Mouse (Mus musculus): Measurements from ENCODE around the gene Rbm42. TPM values are rescaled to one million over a fixed set of nuclear protein-coding genes. Genes with fewer than 3 reads are reported as not detected.

Rbm42 gene
- total and polyA plus RNA-seq, 3 experiments: 29.1 to 51.3 (median 47.7) TPM

- WGBS: 42% methylated on average over 7 of the region's 7 CpGs
- no peaks in the 10 kb centered on the region for H3K27me3 ChIP-seq (ENCODE audit: control insufficient read depth, insufficient read depth, low read length)
- DNase-seq: peak; percentile 49 to 71
- H3K27ac ChIP-seq: peak overlapping the region; percentile 56
- no peak for TF ChIP-seq CTCF (IDR thresholded peaks at IDR 0.05)
- TF ChIP-seq POLR2A (IDR thresholded peaks at IDR 0.05; ENCODE audit: insufficient read depth, low read depth, low read length): no peak
- no peak for TF ChIP-seq EP300 (IDR thresholded peaks at IDR 0.05; ENCODE audit: insufficient read depth, low read depth, low read length)
- no peak overlapping the region for H3K4me3 ChIP-seq
- H3K36me3 ChIP-seq (ENCODE audit: control insufficient read depth, insufficient read depth, low read length): no peaks in the 10 kb centered on the region
- intact Hi-C loops (cut with DNase I): no loop called here
- H3K9ac ChIP-seq (ENCODE audit: low read depth, low read length): no peak overlapping the region
- no peaks in the 10 kb centered on the region for H3K4me1 ChIP-seq (ENCODE audit: control insufficient read depth, insufficient read depth, low read length)
- H3K79me2 ChIP-seq (replicated peaks; ENCODE audit: control insufficient read depth, insufficient read depth, low read length): no peaks in the 10 kb centered on the region
Observed at GRCm38 (mm10) chr7:30610043-30610442, 40.1 kb downstream of the Rbm42 start.

- intact Hi-C loops (cut with DNase I): no loop called here
- Histone ChIP-seq H3K9ac (ENCODE audit: low read depth, low read length) (no peak overlapping the region), H3K4me1 (ENCODE audit: control insufficient read depth, insufficient read depth, low read length) (no peaks in the 10 kb centered on the region), H3K4me3 (no peak overlapping the region), H3K79me2 (replicated peaks; ENCODE audit: control insufficient read depth, insufficient read depth, low read length) (no peaks in the 10 kb centered on the region), H3K27me3 (ENCODE audit: control insufficient read depth, insufficient read depth, low read length) (no peaks in the 10 kb centered on the region), H3K36me3 (ENCODE audit: control insufficient read depth, insufficient read depth, low read length) (no peaks in the 10 kb centered on the region), H3K27ac (no peak overlapping the region)
- no peak for TF ChIP-seq EP300 (IDR thresholded peaks at IDR 0.05; ENCODE audit: insufficient read depth, low read depth, low read length)
- TF ChIP-seq POLR2A (IDR thresholded peaks at IDR 0.05; ENCODE audit: insufficient read depth, low read depth, low read length): no peak
- TF ChIP-seq CTCF (IDR thresholded peaks at IDR 0.05): no peak
- no peak for DNase-seq
- WGBS: 61% methylated on average over 16 of the region's 16 CpGs
Observed at GRCm38 (mm10) chr7:30608476-30608875, 41.6 kb downstream of the Rbm42 start.

GRCm38 (mm10) chr7:30607706-30608309 is 42.3 kb downstream of the Rbm42 start:
- 24% methylated on average over 8 of the region's 8 CpGs for WGBS
- Histone ChIP-seq H3K4me3 (no peak overlapping the region), H3K27ac (no peak overlapping the region), H3K9ac (ENCODE audit: low read depth, low read length) (no peak overlapping the region), H3K79me2 (replicated peaks; ENCODE audit: control insufficient read depth, insufficient read depth, low read length) (no peaks in the 10 kb centered on the region), H3K27me3 (ENCODE audit: control insufficient read depth, insufficient read depth, low read length) (no peaks in the 10 kb centered on the region), H3K36me3 (ENCODE audit: control insufficient read depth, insufficient read depth, low read length) (no peaks in the 10 kb centered on the region), H3K4me1 (ENCODE audit: control insufficient read depth, insufficient read depth, low read length) (no peaks in the 10 kb centered on the region)
- TF ChIP-seq POLR2A (IDR thresholded peaks at IDR 0.05; ENCODE audit: insufficient read depth, low read depth, low read length) (no peak), CTCF (IDR thresholded peaks at IDR 0.05) (peak; percentile 70)
- intact Hi-C loops (cut with DNase I): no loop called here
- peak; percentile 39 to 62 for DNase-seq

- Histone ChIP-seq H3K4me3 (no peak overlapping the region), H3K79me2 (replicated peaks; ENCODE audit: control insufficient read depth, insufficient read depth, low read length) (no peaks in the 10 kb centered on the region), H3K27ac (no peak overlapping the region), H3K9ac (ENCODE audit: low read depth, low read length) (no peak overlapping the region), H3K27me3 (ENCODE audit: control insufficient read depth, insufficient read depth, low read length) (no peaks in the 10 kb centered on the region), H3K4me1 (ENCODE audit: control insufficient read depth, insufficient read depth, low read length) (no peaks in the 10 kb centered on the region), H3K36me3 (ENCODE audit: control insufficient read depth, insufficient read depth, low read length) (no peaks in the 10 kb centered on the region)
- 78% methylated on average over 8 of the region's 8 CpGs for WGBS
- no peak for DNase-seq
- TF ChIP-seq CTCF (IDR thresholded peaks at IDR 0.05): no peak
- intact Hi-C loops (cut with DNase I): no loop called here
Observed at GRCm38 (mm10) chr7:30604944-30605343, 45.2 kb downstream of the Rbm42 start.

- no peaks in the 10 kb centered on the region for H3K4me1 ChIP-seq (ENCODE audit: control insufficient read depth, insufficient read depth, low read length)
- intact Hi-C loops (cut with DNase I): no loop called here
- H3K27me3 ChIP-seq (ENCODE audit: control insufficient read depth, insufficient read depth, low read length): no peaks in the 10 kb centered on the region
- no peak overlapping the region for H3K9ac ChIP-seq (ENCODE audit: low read depth, low read length)
- WGBS: 55% methylated on average over 8 of the region's 8 CpGs
- TF ChIP-seq POLR2A (IDR thresholded peaks at IDR 0.05; ENCODE audit: insufficient read depth, low read depth, low read length): no peak
- TF ChIP-seq CTCF (IDR thresholded peaks at IDR 0.05): no peak
- no peak for TF ChIP-seq EP300 (IDR thresholded peaks at IDR 0.05; ENCODE audit: insufficient read depth, low read depth, low read length)
- no peaks in the 10 kb centered on the region for H3K36me3 ChIP-seq (ENCODE audit: control insufficient read depth, insufficient read depth, low read length)
- DNase-seq: no peak
- no peaks in the 10 kb centered on the region for H3K79me2 ChIP-seq (replicated peaks; ENCODE audit: control insufficient read depth, insufficient read depth, low read length)
- no peak overlapping the region for H3K4me3 ChIP-seq
- no peak overlapping the region for H3K27ac ChIP-seq
Observed at GRCm38 (mm10) chr7:30604424-30604823, 45.7 kb downstream of the Rbm42 start.

GRCm38 (mm10) chr7:30602583-30602982 is 47.5 kb downstream of the Rbm42 start:
- intact Hi-C loops (cut with DNase I): no loop called here
- no peak for DNase-seq
- no peaks in the 10 kb centered on the region for H3K36me3 ChIP-seq (ENCODE audit: control insufficient read depth, insufficient read depth, low read length)
- H3K79me2 ChIP-seq (replicated peaks; ENCODE audit: control insufficient read depth, insufficient read depth, low read length): no peaks in the 10 kb centered on the region
- TF ChIP-seq EP300 (IDR thresholded peaks at IDR 0.05; ENCODE audit: insufficient read depth, low read depth, low read length) (no peak), CTCF (IDR thresholded peaks at IDR 0.05) (no peak), POLR2A (IDR thresholded peaks at IDR 0.05; ENCODE audit: insufficient read depth, low read depth, low read length) (no peak)
- H3K4me3 ChIP-seq: no peak overlapping the region
- 32% methylated on average over 3 of the region's 3 CpGs for WGBS
- H3K27me3 ChIP-seq (ENCODE audit: control insufficient read depth, insufficient read depth, low read length): no peaks in the 10 kb centered on the region
- no peaks in the 10 kb centered on the region for H3K4me1 ChIP-seq (ENCODE audit: control insufficient read depth, insufficient read depth, low read length)
- H3K27ac ChIP-seq: no peak overlapping the region
- H3K9ac ChIP-seq (ENCODE audit: low read depth, low read length): no peak overlapping the region
